Mouse (Mus musculus): ENCODE results near the gene Ptprn2.

DNA sequence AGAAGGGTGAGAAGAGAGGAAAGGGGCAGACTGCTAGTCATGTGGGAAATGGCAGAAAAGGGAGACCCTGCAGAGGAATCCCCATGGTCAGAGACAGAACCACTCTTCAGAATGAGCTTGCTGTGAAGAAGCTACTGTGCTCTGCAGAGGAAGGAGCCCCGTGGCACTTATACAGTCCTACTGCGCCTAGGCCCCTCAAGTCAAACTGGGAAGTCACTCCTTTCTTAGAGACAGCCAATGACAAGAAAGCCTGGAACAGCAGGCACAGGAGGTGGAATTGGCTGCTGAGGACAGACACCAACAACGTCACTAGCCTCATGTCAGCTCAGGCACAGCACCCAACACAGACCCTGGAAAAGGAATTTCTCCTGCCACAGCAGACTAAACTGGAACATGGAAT, 830.1 kb downstream of the Ptprn2 start:
- TF ChIP-seq POLR2A (IDR thresholded peaks at IDR 0.05; ENCODE audit: control insufficient read depth, low read depth, low read length) = no peak
- no peak for TF ChIP-seq CTCF (IDR thresholded peaks at IDR 0.05; ENCODE audit: control insufficient read depth, insufficient read depth, insufficient replicate concordance, low read depth, low read length)
